In genomic region chr19:21259453-21259852, GRCm38 (mm10) we compare ENCODE assay signal across 24 mouse cellular contexts.
"Had no signal": no experiment of that assay in that cellular context is flagged by ENCODE, and none has a peak within 500 bp of the region (broad histone marks: within the 10 kb centered on the region; RNA-seq: fewer than 3 reads in every experiment).

No protein-coding gene starts in this region.

- H3K36me3 ChIP-seq: heart, embryonic 10.5 days; heart, embryonic 12.5 days; hindbrain, embryonic 10.5 days; hindbrain, embryonic 12.5 days; kidney, embryonic 15.5 days; limb, embryonic 13.5 days; limb, embryonic 15.5 days had no signal

- H3K4me3 ChIP-seq: heart, embryonic 10.5 days; heart, embryonic 12.5 days; hindbrain, embryonic 10.5 days; hindbrain, embryonic 12.5 days; kidney, embryonic 15.5 days; layer of hippocampus, adult 2 months; limb, embryonic 13.5 days; limb, embryonic 15.5 days had no signal

- H3K4me2 ChIP-seq: heart, embryonic 12.5 days; hindbrain, embryonic 12.5 days; hindbrain, embryonic 14.5 days; kidney, embryonic 15.5 days; limb, embryonic 13.5 days; limb, embryonic 15.5 days had no signal

- DNase-seq: forebrain, postnatal 0 days; gastrocnemius, postnatal 14 days; gastrocnemius, postnatal 36 days; heart, adult 18-20 months; heart, postnatal 10 days; heart, postnatal 4 days; kidney, adult 11 months; kidney, adult 2 months; kidney, adult 9 months; kidney, postnatal 25 days; kidney, postnatal 4 days; left cerebral cortex, postnatal 4 days had no signal

- H3K27ac ChIP-seq: heart, embryonic 10.5 days; hindbrain, embryonic 10.5 days; hindbrain, embryonic 12.5 days; hindbrain, embryonic 14.5 days; kidney, embryonic 15.5 days; kidney, postnatal 0 days; layer of hippocampus, adult 2 months; limb, embryonic 13.5 days; limb, embryonic 15.5 days had no signal

- H3K27me3 ChIP-seq: heart, embryonic 12.5 days; hindbrain, embryonic 12.5 days; kidney, embryonic 15.5 days; limb, embryonic 13.5 days; limb, embryonic 15.5 days had no signal

- H3K9me3 ChIP-seq: heart, embryonic 10.5 days; heart, embryonic 12.5 days; hindbrain, embryonic 10.5 days; hindbrain, embryonic 12.5 days; kidney, embryonic 15.5 days; limb, embryonic 13.5 days; limb, embryonic 15.5 days had no signal

- ATAC-seq: forebrain, postnatal 0 days; hindbrain, embryonic 16.5 days; inflammation-experienced regulatory T-cells, adult 6 months had no signal

- H3K4me1 ChIP-seq: heart, embryonic 10.5 days; heart, embryonic 12.5 days; hindbrain, embryonic 10.5 days; hindbrain, embryonic 12.5 days; kidney, embryonic 15.5 days; limb, embryonic 13.5 days; limb, embryonic 15.5 days had no signal

- H3K9ac ChIP-seq: forebrain, postnatal 0 days; heart, embryonic 12.5 days; hindbrain, embryonic 12.5 days; hindbrain, embryonic 14.5 days; kidney, embryonic 15.5 days; limb, embryonic 13.5 days; limb, embryonic 15.5 days had no signal
